Mouse (Mus musculus) heart, embryonic 13.5 days (tissue): ENCODE results near the gene Pgrmc2. TPM values are rescaled to one million over a fixed set of nuclear protein-coding genes. Genes with fewer than 3 reads are reported as not detected.

Experiments used
- ATAC-seq: fragments of 200-750 bp; cut with Nextera tagmentation; 2 replicates; pipeline ENCODE4 v1.8.0; 2017; ENCODE audit warnings: moderate TSS enrichment; ENCODE audit not compliant: insufficient number of reproducible peaks, low FRiP score, low TSS enrichment; ENCODE audit errors: extremely low read depth
- H3K27ac ChIP-seq: fragments of 300-500 bp; sonication (generic); replicated peaks from 2 replicates; pipeline ENCODE4 v1.5.1; 2015; ENCODE audit warnings: moderate library complexity, mild to moderate bottlenecking, inconsistent platforms
- H3K27me3 ChIP-seq: fragments of 300-500 bp; sonication (generic); replicated peaks from 2 replicates; pipeline ENCODE4 v1.6.1; 2015; ENCODE audit warnings: mild to moderate bottlenecking, inconsistent platforms
- H3K36me3 ChIP-seq: fragments of 300-500 bp; sonication (generic); 2 replicates; pipeline ENCODE4 v1.6.1; 2015; ENCODE audit warnings: mild to moderate bottlenecking, inconsistent platforms
- H3K4me1 ChIP-seq: fragments of 300-500 bp; sonication (generic); 2 replicates; pipeline ENCODE4 v1.6.1; 2015; ENCODE audit warnings: inconsistent platforms
- H3K4me2 ChIP-seq: fragments of 300-500 bp; sonication (generic); 2 replicates; pipeline ENCODE4 v1.6.1; 2015; ENCODE audit warnings: inconsistent platforms, mild to moderate bottlenecking, moderate library complexity
- H3K4me3 ChIP-seq: fragments of 300-500 bp; sonication (generic); 2 replicates; pipeline ENCODE4 v1.5.1; 2015; ENCODE audit warnings: moderate library complexity, mild to moderate bottlenecking, inconsistent platforms
- H3K9ac ChIP-seq: fragments of 300-500 bp; sonication (generic); 2 replicates; pipeline ENCODE4 v1.6.1; 2015; ENCODE audit warnings: inconsistent platforms, mild to moderate bottlenecking, moderate library complexity
- H3K9me3 ChIP-seq: fragments of 300-500 bp; sonication (generic); 2 replicates; pipeline ENCODE4 v1.6.1; 2016; ENCODE audit warnings: inconsistent platforms
- WGBS: fragments of 180-500 bp; shearing (Covaris S2); methylation state at CpG from one replicate; pipeline ENCODE4 v1.1.7; 2015; ENCODE audit warnings: mixed read lengths; 5-methylcytosine and 5-hydroxymethylcytosine counted together
- polyA plus RNA-seq: library from polyadenylated mRNA; unstranded; fragments of >200 nt; fragmentation: Nextera tagmentation; extraction: Ambion mirVana; gene quantifications from 2 replicates; pipeline ENCODE4 v1.2.1, GENCODE M21; 2015

Gene Pgrmc2
- 43.0 and 44.4 TPM in 2 replicates for polyA plus RNA-seq

DNA sequence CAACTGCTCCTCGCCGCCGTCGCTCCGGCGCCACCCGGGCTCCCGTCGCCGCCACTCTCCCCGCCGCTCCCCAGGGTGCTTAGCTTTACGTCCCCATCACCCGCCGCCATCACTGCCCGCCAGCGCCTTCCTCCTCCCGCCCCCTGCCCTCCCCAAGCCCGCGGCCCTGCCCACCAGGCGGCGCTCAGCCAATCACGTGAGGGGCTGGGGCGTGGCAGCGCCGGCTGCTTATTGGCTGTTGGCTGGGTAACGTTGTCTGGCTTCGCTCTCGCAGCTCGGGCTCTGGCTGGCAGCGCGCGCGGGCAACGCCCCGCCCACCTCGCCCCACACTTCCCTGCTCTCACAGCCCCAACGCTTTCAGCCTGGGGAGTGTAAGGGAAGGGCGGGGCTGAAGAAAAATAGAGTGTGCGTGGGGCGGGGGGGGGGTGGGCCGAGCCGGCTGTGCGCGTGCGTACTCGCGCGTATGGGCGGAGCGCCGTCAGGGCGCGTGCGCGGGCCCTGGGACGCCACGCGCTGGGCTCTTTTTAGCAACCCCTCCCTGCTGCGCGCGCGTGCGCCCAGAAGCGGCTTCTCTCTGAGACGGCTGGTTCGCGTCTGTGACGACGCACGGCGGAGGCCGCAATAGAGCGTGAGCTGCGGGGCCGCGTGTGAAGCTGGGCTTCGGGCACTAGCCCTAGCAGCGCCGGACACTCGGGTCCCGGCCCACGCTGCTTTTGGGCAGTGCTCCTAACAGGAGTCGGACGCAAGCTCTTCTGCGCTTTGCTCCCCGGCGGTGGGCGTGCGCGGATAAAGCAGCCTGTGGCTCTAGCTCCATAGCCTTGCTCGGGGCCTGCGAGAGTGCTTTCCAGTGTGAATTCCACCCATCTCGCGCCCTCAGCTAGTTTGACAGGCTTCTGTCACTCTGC, at the start of gene Pgrmc2:
Gene Pgrmc2, minus strand, starts transcription at position 162 of the 905 bp plus-strand sequence.
- under 1% methylated on average over 94 of the region's 95 CpGs for WGBS
- Histone ChIP-seq H3K4me2 (peak within 1 kb of the TSS; percentile 94), H3K27me3 (no peaks in the 10 kb centered on the region), H3K9ac (peak within 1 kb of the TSS; percentile 97), H3K9me3 (no peaks in the 10 kb centered on the region), H3K36me3 (no peaks in the 10 kb centered on the region), H3K4me3 (peak within 1 kb of the TSS; percentile 97), H3K4me1 (peaks cover 30% of the 10 kb centered on the region), H3K27ac (peak within 1 kb of the TSS; percentile 95)
- peak; percentile 96 for ATAC-seq

DNA sequence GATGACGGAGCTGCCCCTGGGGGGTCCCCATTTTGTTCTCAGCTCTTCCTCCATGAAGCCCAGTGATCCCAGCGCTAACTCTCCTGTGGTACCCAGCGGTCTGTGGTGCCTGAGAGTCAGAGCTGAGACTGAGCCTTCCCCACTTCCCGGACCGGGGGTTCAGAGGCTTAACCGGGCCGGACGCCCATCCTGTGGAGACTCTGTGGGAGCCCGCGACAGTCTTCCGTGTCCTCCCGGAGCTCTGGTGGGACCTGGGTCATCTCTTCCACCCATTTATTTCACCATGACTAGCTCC, 41.1 kb upstream of the Pgrmc2 start:
- Histone ChIP-seq H3K36me3 (no peaks in the 10 kb centered on the region), H3K27me3 (peaks cover 17% of the 10 kb centered on the region; the same call in 1 of the 2 replicates), H3K9ac (peak overlapping the region; percentile 59), H3K4me3 (peak overlapping the region; percentile 8; the same call in 1 of the 2 replicates), H3K27ac (no peak overlapping the region), H3K4me1 (0 out of 2 replicates have a peak, but pooled peaks cover 5% of the 10 kb centered on the region), H3K9me3 (no peaks in the 10 kb centered on the region), H3K4me2 (peak overlapping the region; percentile 53)
- 12% methylated on average over 12 of the region's 12 CpGs for WGBS
- no peak for ATAC-seq

DNA sequence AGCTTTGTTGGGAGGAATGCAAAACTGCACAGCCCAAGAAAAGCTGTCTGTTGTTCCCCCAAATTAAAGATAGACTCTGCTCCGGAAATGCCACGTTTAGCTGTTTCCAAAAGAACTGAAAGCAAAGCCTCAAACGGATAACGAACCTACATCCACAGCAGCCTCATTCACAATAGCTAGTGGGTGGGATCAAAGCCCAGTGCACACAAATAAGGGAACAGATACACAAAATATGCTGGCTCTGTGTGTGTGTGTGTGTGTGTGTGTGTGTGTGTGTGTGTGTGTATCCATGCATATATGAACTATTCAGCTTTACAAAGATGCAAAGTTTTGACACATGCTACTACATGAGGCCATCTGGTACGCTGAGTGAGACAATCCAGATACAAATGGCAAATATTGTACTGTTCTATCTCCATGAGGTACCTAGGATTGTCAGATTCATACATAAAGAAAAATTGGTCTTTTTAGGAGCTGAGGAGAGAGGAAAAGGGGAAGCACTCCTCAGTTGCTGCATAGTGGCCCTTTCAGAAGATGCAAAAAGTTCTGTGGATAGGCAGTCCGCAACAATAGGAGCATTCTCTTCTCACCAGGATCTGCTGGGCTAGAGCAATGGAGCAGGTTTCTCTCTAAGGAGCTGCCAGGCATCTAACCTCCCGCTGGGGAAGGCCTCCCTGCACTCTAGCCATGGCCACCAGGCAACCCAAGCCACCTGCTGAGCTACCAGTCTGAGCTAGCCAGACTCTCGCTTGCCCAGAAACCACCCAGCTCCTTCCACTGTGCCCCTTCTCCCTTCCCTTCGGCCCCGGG, 40.5 kb upstream of the Pgrmc2 start:
- Histone ChIP-seq H3K4me3 (peak overlapping the region; percentile 8; the same call in 1 of the 2 replicates), H3K27ac (no peak overlapping the region), H3K4me1 (0 out of 2 replicates have a peak, but pooled peaks cover 5% of the 10 kb centered on the region), H3K4me2 (peak overlapping the region; percentile 53), H3K9me3 (no peaks in the 10 kb centered on the region), H3K36me3 (no peaks in the 10 kb centered on the region), H3K9ac (no peak overlapping the region), H3K27me3 (peaks cover 17% of the 10 kb centered on the region; the same call in 1 of the 2 replicates)
- no peak for ATAC-seq
- 37% methylated on average over 10 of the region's 10 CpGs for WGBS

DNA sequence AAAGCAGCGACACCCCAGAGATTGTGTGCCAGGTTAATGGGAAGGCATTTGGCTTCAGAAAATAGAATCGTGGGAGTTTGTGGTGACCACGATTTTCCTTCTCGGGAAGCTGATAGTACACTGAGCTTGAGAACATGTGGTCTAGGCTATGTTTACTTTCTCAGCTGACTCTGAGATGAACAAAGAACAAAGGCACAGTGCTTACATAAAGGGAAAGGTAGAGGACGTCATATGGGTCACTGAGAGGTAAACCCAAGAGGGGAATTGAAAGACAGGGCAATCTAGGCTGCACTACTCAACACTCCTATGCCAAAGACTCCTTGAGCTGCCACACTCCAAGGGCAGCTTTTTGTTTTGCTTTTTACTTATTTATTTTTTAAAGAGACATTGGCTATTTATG, 35.3 kb upstream of the Pgrmc2 start:
- Histone ChIP-seq H3K9me3 (no peaks in the 10 kb centered on the region), H3K27me3 (peaks cover 3% of the 10 kb centered on the region; the same call in 1 of the 2 replicates), H3K9ac (no peak overlapping the region), H3K36me3 (no peaks in the 10 kb centered on the region), H3K4me1 (no peaks in the 10 kb centered on the region), H3K4me2 (no peak overlapping the region), H3K4me3 (no peak overlapping the region), H3K27ac (no peak overlapping the region)
- ATAC-seq, result no peak
- 53% methylated on average over 5 of the region's 5 CpGs for WGBS

DNA sequence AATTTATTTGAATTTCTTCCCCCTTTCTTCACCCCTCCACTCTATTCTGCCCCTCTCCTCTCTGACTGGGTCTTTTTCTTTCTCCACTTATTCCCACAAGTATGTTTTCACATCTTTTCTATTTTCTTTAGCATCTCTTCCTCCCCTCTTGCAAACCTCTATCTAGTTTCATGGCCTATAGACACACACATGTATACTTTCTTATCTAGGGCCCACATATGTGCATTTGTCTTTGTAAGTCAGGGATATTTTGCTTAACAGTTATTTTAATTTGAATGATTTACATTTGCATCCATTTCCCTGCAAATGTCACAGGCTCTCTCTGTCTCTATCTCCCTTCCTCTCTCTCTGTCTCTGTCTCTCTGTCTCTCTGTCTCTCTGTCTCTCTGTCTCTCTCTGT, 34.6 kb upstream of the Pgrmc2 start:
- no peak overlapping the region for H3K27ac ChIP-seq
- no peak for ATAC-seq
- no peak overlapping the region for H3K9ac ChIP-seq
- H3K9me3 ChIP-seq, result no peaks in the 10 kb centered on the region
- no peaks in the 10 kb centered on the region for H3K4me1 ChIP-seq
- no peak overlapping the region for H3K4me3 ChIP-seq
- H3K27me3 ChIP-seq, result no peaks in the 10 kb centered on the region
- H3K4me2 ChIP-seq, result no peak overlapping the region
- no peaks in the 10 kb centered on the region for H3K36me3 ChIP-seq

DNA sequence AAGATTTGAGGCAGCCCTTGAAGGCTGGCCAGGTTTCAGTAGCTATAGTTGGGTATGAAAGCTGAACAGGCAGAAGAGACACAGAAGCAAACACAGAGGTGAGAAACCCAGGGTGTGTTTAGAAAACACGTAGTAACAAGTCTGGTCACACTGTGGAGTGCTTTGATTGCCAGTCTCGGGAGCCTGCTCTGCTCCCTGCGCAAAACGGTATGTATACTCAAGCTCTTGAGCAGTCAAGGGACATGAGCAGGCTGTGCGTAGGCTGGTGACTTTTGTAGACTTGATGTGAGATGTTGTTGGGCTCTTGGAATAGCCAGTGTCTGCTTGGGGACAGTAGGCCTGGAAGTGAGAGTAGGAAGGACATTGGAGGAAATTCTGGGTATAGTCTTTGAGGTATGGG, 30.3 kb upstream of the Pgrmc2 start:
- Histone ChIP-seq H3K36me3 (no peaks in the 10 kb centered on the region), H3K9me3 (no peaks in the 10 kb centered on the region), H3K9ac (no peak overlapping the region), H3K27me3 (no peaks in the 10 kb centered on the region), H3K4me1 (peaks cover 5% of the 10 kb centered on the region), H3K4me2 (no peak overlapping the region), H3K4me3 (no peak overlapping the region), H3K27ac (no peak overlapping the region)
- 71% methylated on average over 5 of the region's 5 CpGs for WGBS
- no peak for ATAC-seq

DNA sequence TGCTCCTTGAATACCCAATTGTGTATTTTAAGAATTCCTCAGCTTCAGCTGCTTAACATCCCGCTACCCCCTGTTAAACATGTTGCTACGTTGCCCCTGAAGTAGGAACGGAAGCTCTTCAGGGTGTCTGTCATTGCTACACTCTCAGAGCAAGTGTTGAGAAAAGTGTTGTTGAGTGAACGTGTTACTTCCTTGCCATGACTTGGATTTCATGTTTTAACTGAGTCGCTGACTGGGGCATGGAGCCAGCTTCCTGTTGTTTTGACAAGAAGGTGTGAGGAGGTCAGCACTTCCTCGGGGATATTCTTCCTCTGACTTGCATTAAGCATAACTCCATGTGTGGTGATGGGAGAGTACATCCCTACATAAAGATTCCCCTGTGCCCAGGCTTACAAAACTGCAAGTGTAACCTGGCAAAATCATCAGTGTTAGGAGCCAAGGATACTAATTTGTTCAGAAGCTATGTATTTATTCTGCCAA, 25.5 kb upstream of the Pgrmc2 start:
- H3K9ac ChIP-seq, result no peak overlapping the region
- H3K36me3 ChIP-seq, result no peaks in the 10 kb centered on the region
- WGBS, result 21% methylated on average over 6 of the region's 6 CpGs
- H3K27me3 ChIP-seq, result no peaks in the 10 kb centered on the region
- peak overlapping the region; percentile 29; the same call in 1 of the 2 replicates for H3K4me2 ChIP-seq
- H3K4me3 ChIP-seq, result no peak overlapping the region
- H3K4me1 ChIP-seq, result peaks cover 13% of the 10 kb centered on the region
- no peaks in the 10 kb centered on the region for H3K9me3 ChIP-seq
- H3K27ac ChIP-seq, result no peak overlapping the region
- no peak for ATAC-seq

DNA sequence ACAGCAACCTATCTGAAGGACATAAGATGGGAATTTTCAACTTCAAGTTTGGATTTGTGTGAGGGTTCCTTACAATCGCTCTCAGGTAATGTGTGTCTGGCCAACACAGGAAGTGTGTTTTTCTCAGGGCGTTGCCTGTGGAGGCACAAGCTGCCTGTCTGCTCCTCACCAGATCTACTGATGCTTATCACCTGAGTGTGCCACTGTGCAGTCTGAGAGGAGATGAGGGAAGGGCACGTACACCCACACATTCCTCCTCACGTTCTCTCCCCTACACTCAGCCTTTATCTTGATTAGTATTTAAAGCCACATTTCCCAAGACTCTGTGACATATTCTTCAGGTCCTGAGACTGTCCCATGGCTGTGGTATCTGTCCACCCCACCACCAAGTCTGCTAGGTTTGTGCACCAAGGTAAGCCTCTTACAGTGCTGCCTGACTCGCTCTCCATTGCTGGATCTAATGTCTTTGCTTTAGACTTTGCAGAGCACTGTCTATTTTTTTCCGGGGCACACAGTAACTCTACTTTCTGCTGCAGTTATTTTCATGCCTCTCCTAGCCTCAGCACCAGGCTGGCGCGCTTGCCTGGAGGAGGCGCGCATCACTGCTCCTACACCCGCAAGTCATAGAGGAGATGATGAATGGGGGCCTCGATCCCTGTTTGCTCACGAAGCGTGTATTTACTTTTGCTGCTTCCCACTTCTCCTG, 24.9 kb upstream of the Pgrmc2 start:
- no peak for ATAC-seq
- WGBS, result 60% methylated on average over 14 of the region's 14 CpGs
- H3K4me3 ChIP-seq, result no peak overlapping the region

DNA sequence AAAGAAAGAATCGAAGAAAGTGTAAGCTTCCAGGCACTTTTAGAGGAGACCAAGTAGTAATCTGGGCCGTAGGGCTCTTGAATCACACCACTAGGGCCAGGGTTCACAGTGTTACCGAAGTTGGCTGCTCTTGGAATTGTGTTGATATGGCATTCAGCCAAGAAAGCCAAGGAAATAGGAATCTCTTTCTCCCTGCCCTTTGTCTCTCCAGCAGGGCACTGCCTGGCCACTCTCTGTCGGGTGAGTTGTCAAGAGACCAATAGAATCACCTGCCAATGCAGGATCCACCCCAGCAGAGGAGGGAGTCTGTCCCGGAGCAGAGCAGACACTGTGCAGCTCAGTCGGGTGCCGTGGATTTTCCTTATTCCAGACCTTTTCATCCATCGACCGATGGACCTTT, 19.1 kb upstream of the Pgrmc2 start:
- no peak overlapping the region for H3K4me3 ChIP-seq
- 62% methylated on average over 9 of the region's 9 CpGs for WGBS
- peak overlapping the region; percentile 41; the same call in 1 of the 2 replicates for H3K27ac ChIP-seq
- ATAC-seq, result no peak
- H3K9me3 ChIP-seq, result no peaks in the 10 kb centered on the region
- H3K4me2 ChIP-seq, result no peak overlapping the region
- H3K36me3 ChIP-seq, result no peaks in the 10 kb centered on the region
- peaks cover 24% of the 10 kb centered on the region for H3K4me1 ChIP-seq
- H3K9ac ChIP-seq, result no peak overlapping the region
- H3K27me3 ChIP-seq, result no peaks in the 10 kb centered on the region

More for the DNA sequence above, 24.9 kb upstream of the Pgrmc2 start:
- Histone ChIP-seq H3K36me3 (no peaks in the 10 kb centered on the region), H3K4me1 (peaks cover 13% of the 10 kb centered on the region), H3K9ac (no peak overlapping the region), H3K27me3 (no peaks in the 10 kb centered on the region), H3K9me3 (no peaks in the 10 kb centered on the region), H3K27ac (no peak overlapping the region), H3K4me2 (peak overlapping the region; percentile 29; the same call in 1 of the 2 replicates)

DNA sequence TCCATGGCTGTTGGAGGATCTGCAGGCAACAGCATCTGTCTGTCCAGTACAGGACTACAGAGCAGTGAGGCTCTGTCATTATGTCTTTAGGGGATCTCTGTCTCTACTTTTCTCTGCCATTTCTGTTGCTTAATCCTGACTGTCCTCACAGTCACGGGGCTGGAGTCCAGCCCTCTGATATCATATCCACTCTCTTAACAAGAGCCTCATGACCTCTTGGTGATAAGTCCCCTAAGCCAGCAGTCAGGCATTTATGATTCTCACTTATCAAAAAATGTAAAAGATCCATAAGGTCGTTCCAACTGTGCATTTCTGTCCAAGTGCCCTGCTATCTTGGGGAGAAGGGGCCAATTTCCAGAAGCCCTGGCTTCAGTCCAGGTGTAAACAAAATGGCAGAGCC, 17.3 kb upstream of the Pgrmc2 start:
- H3K9ac ChIP-seq, result no peak overlapping the region
- no peak overlapping the region for H3K4me2 ChIP-seq
- H3K36me3 ChIP-seq, result no peaks in the 10 kb centered on the region
- no peak overlapping the region; the same call in 1 of the 2 replicates for H3K27ac ChIP-seq
- no peaks in the 10 kb centered on the region for H3K9me3 ChIP-seq
- 14% methylated on average over 2 of the region's 2 CpGs for WGBS
- H3K4me1 ChIP-seq, result peaks cover 25% of the 10 kb centered on the region
- no peak overlapping the region for H3K4me3 ChIP-seq
- ATAC-seq, result no peak
- H3K27me3 ChIP-seq, result no peaks in the 10 kb centered on the region

DNA sequence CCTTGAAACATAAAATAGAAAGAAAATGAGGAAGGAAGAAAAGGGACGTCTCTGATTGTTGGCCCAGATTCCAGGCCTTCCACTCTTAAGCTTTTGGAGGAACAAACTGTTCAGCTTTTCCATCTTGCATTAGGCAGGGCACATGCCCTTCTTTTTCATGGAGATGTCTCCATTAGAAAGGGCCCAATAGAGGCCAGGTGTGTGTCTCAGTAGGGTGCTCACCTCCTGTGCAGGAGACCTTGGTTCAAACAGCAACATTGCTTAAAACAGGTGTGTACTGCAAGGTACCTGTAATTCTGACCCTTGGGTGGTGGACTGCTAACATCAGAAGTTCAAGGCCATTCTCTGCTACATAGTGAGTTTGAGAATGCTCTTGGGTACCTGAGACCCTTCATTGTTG, 16.8 kb upstream of the Pgrmc2 start:
- H3K4me3 ChIP-seq, result no peak overlapping the region
- ATAC-seq, result no peak
- 56% methylated on average over 1 of the region's 1 CpGs for WGBS
- H3K27me3 ChIP-seq, result no peaks in the 10 kb centered on the region
- no peak overlapping the region for H3K27ac ChIP-seq
- no peaks in the 10 kb centered on the region for H3K9me3 ChIP-seq
- peaks cover 25% of the 10 kb centered on the region for H3K4me1 ChIP-seq
- no peak overlapping the region for H3K9ac ChIP-seq
- H3K36me3 ChIP-seq, result no peaks in the 10 kb centered on the region
- no peak overlapping the region for H3K4me2 ChIP-seq
